Mouse (Mus musculus) stomach, embryonic 14.5 days (tissue): ENCODE measurements around the gene Foxc1. TPM values are rescaled to one million over a fixed set of nuclear protein-coding genes. Genes with fewer than 3 reads are reported as not detected.
A peak's percentile ranks its signal among the peaks of the same experiment; 100 is the strongest.

Experiments
- ATAC-seq: fragments of 200-750 bp; cut with Nextera tagmentation; 2 replicates; pipeline ENCODE4 v1.8.0; 2017; ENCODE audit warnings: low read depth, moderate TSS enrichment; ENCODE audit not compliant: insufficient number of reproducible peaks, insufficient read depth, low FRiP score
- H3K27ac ChIP-seq: fragments of 300-500 bp; sonication (generic); 2 replicates; pipeline ENCODE4 v1.5.1; 2014; ENCODE audit warnings: mild to moderate bottlenecking, low read length, moderate library complexity, mixed read lengths
- H3K27me3 ChIP-seq: fragments of 300-500 bp; sonication (generic); 2 replicates; pipeline ENCODE4 v1.6.1; 2014; ENCODE audit warnings: low read length, control low read depth, mixed read lengths; ENCODE audit not compliant: control insufficient read depth, insufficient read depth
- H3K36me3 ChIP-seq: fragments of 300-500 bp; sonication (generic); 2 replicates; pipeline ENCODE4 v1.6.1; 2014; ENCODE audit warnings: mild to moderate bottlenecking, control low read depth, low read length, moderate library complexity, mixed read lengths; ENCODE audit not compliant: control insufficient read depth, insufficient read depth
- H3K4me1 ChIP-seq: fragments of 300-500 bp; sonication (generic); 2 replicates; pipeline ENCODE4 v1.6.1; 2014; ENCODE audit warnings: low read length, control low read depth, mixed read lengths; ENCODE audit not compliant: control insufficient read depth, insufficient read depth
- H3K4me2 ChIP-seq: fragments of 300-500 bp; sonication (generic); replicated peaks from 2 replicates; pipeline ENCODE4 v1.6.1; 2014; ENCODE audit warnings: low read depth, low read length, control low read depth
- H3K4me3 ChIP-seq: fragments of 300-500 bp; sonication (generic); 2 replicates; pipeline ENCODE4 v1.5.1; 2014; ENCODE audit warnings: low read depth, low read length, control low read depth
- H3K9ac ChIP-seq: fragments of 300-500 bp; sonication (generic); replicated peaks from 2 replicates; pipeline ENCODE4 v1.6.1; 2014; ENCODE audit warnings: low read depth, mild to moderate bottlenecking, control low read depth, low read length, moderate library complexity, mixed read lengths
- H3K9me3 ChIP-seq: fragments of 300-500 bp; sonication (generic); 2 replicates; pipeline ENCODE4 v1.6.1; 2016; ENCODE audit warnings: low read depth, low read length, control low read depth; ENCODE audit not compliant: control insufficient read depth
- WGBS: fragments of 180-500 bp; shearing (Covaris S2); extraction: QIAGEN DNeasy Blood & Tissue Kit; methylation state at CpG from one replicate; pipeline ENCODE4 v1.1.7; 2014; 5-methylcytosine and 5-hydroxymethylcytosine counted together
- polyA plus RNA-seq: library from polyadenylated mRNA; unstranded; fragments of >200 nt; fragmentation: Nextera tagmentation; extraction: Ambion mirVana; gene quantifications from 2 replicates; pipeline ENCODE4 v1.2.1, GENCODE M21; 2014

Foxc1 gene
- polyA plus RNA-seq, 1 experiment from 2014 or later: 0.33 TPM

DNA sequence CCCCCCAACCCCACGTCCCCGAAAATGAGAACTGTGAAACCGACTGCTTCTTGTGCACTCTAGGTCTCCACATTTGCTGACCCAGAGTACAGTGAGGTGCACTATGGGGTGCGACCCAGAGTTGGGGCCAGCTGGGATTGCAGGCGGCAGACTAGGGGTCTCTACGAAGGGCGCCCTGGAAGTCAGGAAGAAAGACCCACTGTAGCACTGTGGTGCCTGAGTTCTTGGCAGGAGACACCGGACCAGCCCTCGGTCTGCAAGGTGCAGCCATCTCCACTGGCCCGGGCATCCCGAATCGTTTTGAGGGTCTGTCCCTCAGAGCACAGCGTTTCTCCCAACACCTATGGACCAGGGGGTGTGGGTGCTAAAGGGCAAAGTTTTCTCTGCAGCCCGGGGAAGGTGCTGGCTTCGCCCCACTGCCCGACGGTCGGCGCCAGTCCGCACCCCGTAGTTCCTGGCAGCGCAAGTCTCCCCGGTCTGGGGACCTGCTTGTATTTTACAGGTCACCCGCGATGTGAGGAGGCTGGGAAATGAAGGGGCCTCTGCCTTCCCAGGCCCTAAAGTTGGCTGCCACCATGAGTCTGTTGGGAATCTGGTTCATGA, 4.6 kb upstream of the Foxc1 start:
- no peak for ATAC-seq
- Histone ChIP-seq H3K36me3 (no peaks in the 10 kb centered on the region), H3K4me3 (peak overlapping the region; percentile 27), H3K27me3 (peaks cover 62% of the 10 kb centered on the region), H3K4me1 (peaks cover 5% of the 10 kb centered on the region; the same call in 1 of the 2 replicates), H3K4me2 (peak overlapping the region; percentile 67), H3K9me3 (no peaks in the 10 kb centered on the region), H3K27ac (no peak overlapping the region), H3K9ac (no peak overlapping the region)
- WGBS: 6% methylated on average over 25 of the region's 25 CpGs

DNA sequence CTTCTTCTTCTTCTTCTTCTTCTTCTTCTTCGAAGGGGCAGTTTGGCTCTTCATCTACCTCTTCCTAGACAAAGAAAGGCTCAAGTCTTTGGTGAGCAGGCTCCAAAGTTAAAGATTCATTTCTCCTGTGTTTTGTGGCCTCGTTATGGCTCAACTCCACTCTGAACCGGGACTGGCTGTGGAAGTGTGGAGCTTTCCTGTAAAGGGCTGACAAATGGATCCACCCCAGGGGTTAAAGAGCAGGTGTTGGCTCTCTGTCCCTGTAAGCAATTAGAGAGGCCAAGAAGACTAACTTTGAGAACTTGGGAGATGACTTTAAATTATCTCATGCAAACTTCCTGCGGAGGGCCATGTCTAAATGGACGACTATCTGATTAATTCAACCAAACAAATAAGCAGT, 4.0 kb upstream of the Foxc1 start:
- no peak overlapping the region for H3K4me3 ChIP-seq
- no peak overlapping the region for H3K4me2 ChIP-seq
- no peak overlapping the region for H3K27ac ChIP-seq
- H3K36me3 ChIP-seq: no peaks in the 10 kb centered on the region
- 12% methylated on average over 5 of the region's 5 CpGs for WGBS
- ATAC-seq: no peak
- no peaks in the 10 kb centered on the region for H3K9me3 ChIP-seq
- H3K4me1 ChIP-seq: peaks cover 7% of the 10 kb centered on the region; the same call in 1 of the 2 replicates
- H3K9ac ChIP-seq: no peak overlapping the region
- peaks cover 62% of the 10 kb centered on the region for H3K27me3 ChIP-seq

DNA sequence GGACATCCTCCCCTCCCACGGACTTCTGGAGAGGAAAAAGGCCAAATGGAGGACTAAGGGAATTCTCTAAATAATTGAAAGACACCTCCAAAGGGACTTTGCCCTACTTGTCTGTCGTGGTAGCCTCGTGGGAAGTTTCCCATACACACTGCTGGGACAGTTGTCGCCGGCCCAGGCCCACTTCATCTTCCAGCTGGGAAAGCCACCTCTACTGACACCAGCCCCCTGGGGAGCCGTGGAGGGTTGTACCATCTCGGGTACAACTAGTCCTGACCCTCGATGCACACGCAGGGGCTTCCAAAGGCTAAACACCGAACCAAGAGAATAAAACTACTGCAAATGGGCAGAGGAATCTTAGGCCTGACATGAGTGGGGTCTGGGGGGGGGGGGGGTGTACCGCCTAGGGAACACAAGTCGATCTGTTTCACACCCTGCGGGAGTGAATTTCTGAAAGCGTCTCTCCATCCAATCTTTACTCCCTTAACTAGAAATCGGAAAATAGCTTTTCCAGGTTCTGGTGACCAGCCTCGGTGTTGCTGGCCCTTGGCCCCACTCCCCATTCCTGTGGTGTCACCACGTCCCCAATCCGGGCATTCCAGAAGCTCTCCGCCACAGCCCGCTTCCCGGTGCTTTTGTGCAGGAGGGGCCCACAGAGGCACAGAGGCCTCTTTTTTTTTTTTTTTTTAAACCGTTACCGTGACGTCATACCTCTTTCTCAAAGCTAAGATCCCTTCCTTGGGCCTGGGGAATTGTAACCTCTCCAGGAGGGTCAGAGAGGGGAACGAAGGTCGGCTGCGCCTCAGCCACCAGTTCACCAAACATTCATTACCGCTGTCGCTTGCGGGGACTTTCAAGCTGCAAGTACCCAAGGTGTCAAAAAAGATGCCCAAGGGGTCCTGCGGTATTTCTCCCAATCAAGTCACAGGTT, 3.0 kb upstream of the Foxc1 start:
- Histone ChIP-seq H3K4me2 (no peak overlapping the region), H3K4me1 (peaks cover 2% of the 10 kb centered on the region; the same call in 1 of the 2 replicates), H3K27ac (no peak overlapping the region), H3K4me3 (no peak overlapping the region), H3K36me3 (no peaks in the 10 kb centered on the region), H3K27me3 (peaks cover 65% of the 10 kb centered on the region), H3K9ac (no peak overlapping the region), H3K9me3 (no peaks in the 10 kb centered on the region)
- 4% methylated on average over 31 of the region's 31 CpGs for WGBS
- no peak for ATAC-seq

DNA sequence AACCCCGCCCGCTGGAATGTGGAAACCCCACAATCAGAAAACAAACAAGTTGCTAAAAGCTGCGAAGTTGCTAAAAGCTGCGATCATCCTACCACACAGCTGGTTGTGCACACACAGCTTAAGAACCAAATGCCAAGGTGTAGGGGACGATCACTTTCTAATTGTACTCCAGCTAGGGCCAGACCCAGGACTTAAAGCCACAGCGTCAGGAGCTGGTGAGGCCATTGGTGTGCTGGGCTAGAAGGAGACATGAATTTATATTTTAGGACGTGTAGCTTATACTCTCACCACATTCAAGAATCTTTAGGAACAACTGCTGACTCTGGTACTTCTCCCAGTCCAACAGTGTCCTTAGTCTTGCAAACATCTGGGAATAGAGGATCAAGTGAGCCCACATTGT, 1.9 kb upstream of the Foxc1 start:
- 7% methylated on average over 7 of the region's 7 CpGs for WGBS
- Histone ChIP-seq H3K4me3 (no peak overlapping the region), H3K36me3 (no peaks in the 10 kb centered on the region), H3K4me1 (peaks cover 2% of the 10 kb centered on the region; the same call in 1 of the 2 replicates), H3K27ac (no peak overlapping the region), H3K4me2 (no peak overlapping the region), H3K27me3 (peaks cover 55% of the 10 kb centered on the region), H3K9me3 (no peaks in the 10 kb centered on the region), H3K9ac (no peak overlapping the region)
- ATAC-seq: no peak

DNA sequence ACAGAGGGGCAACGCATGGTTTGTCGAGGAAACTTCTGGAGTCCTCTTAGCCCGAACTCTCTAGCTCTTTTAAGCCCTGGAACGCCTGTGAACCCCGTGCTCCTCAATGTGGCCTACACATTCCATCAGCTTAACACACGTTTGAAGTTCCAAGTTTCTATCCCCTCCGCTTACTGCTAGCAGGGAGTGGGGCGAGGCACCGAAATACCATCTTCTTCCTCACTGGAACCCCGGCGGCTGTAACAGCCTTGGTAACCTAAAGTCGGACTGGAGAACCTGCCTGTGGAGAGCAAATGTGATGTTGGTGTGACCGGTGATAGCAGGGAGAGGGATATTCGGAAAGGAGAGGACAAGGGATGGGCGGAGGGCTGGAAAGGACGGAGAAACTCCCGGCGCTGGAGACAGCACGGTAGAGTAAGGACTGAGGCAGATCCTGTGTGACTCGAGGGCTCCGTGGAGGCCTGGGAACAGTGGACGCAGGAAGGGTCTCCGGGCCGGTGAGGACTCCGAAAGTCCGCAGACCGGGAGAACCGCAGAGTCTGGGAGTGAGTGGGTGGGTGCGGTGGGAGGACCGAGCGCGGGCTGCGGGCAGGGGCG, 504 bp upstream of the Foxc1 start:
- H3K4me2 ChIP-seq: peak overlapping the region; percentile 99
- H3K9ac ChIP-seq: no peak overlapping the region
- H3K36me3 ChIP-seq: no peaks in the 10 kb centered on the region
- peaks cover 49% of the 10 kb centered on the region for H3K27me3 ChIP-seq
- H3K27ac ChIP-seq: no peak overlapping the region
- peak; percentile 38 for ATAC-seq
- H3K9me3 ChIP-seq: no peaks in the 10 kb centered on the region
- H3K4me1 ChIP-seq: peaks cover 2% of the 10 kb centered on the region; the same call in 1 of the 2 replicates
- peak overlapping the region; percentile 47 for H3K4me3 ChIP-seq
- whole genome bisulfite sequencing: 2% methylated on average over 33 of the region's 34 CpGs

DNA sequence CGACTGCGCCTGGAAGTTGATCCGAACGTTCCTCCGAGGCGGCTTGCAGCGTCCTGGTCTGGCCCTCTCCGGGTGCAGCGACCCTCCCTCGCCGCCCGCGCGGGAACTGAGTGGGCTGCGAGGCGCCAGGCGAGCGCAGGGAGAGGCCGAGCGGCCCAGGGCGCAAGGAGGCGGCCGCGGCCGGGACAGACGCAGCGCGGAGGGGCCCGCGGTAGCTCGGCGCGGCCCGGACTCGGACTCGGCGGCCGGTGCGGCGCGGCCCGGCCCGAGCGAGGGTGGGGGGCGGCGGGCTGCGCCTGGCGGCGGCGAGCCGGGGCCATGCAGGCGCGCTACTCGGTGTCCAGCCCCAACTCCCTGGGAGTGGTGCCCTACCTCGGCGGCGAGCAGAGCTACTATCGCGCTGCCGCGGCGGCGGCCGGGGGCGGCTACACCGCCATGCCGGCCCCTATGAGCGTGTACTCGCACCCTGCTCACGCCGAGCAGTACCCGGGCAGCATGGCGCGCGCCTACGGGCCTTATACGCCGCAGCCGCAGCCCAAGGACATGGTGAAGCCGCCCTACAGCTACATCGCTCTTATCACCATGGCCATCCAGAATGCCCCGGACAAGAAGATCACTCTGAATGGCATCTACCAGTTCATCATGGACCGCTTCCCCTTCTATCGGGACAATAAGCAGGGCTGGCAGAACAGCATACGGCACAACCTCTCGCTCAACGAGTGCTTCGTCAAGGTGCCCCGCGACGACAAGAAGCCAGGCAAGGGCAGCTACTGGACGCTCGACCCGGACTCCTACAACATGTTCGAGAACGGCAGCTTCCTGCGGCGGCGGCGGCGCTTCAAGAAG, 680 bp downstream of the Foxc1 start:
- peaks cover 48% of the 10 kb centered on the region for H3K27me3 ChIP-seq
- peak overlapping the region; percentile 44; the same call in 1 of the 2 replicates for H3K27ac ChIP-seq
- H3K4me3 ChIP-seq: peak overlapping the region; percentile 47
- no peaks in the 10 kb centered on the region for H3K9me3 ChIP-seq
- WGBS: under 1% methylated on average over 92 of the region's 101 CpGs
- H3K4me1 ChIP-seq: peaks cover 2% of the 10 kb centered on the region; the same call in 1 of the 2 replicates
- ATAC-seq: peak; percentile 59; the same call in 1 of the 2 replicates
- H3K4me2 ChIP-seq: peak overlapping the region; percentile 99
- peak overlapping the region; percentile 55 for H3K9ac ChIP-seq
- no peaks in the 10 kb centered on the region for H3K36me3 ChIP-seq

DNA sequence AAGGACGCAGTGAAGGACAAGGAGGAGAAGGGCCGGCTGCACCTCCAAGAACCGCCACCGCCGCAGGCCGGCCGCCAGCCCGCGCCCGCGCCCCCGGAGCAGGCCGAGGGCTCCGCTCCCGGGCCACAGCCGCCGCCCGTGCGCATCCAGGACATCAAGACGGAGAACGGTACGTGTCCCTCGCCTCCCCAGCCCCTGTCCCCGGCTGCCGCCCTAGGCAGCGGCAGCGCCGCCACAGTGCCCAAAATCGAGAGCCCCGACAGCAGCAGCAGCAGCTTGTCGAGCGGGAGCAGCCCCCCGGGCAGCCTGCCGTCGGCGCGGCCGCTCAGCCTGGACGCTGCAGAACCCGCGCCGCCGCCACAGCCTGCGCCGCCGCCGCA, 1.3 kb downstream of the Foxc1 start:
- Histone ChIP-seq H3K4me1 (peaks cover 2% of the 10 kb centered on the region; the same call in 1 of the 2 replicates), H3K4me3 (peak overlapping the region; percentile 47), H3K27ac (no peak overlapping the region; the same call in 1 of the 2 replicates), H3K9ac (peak overlapping the region; percentile 55; the same call in 1 of the 2 replicates), H3K9me3 (no peaks in the 10 kb centered on the region), H3K27me3 (peaks cover 50% of the 10 kb centered on the region), H3K4me2 (peak overlapping the region; percentile 99), H3K36me3 (no peaks in the 10 kb centered on the region)
- WGBS: under 1% methylated on average over 44 of the region's 47 CpGs
- ATAC-seq: no peak
